Mouse (Mus musculus): Measurements from ENCODE around the gene Afg3l1. TPM values are rescaled to one million over a fixed set of nuclear protein-coding genes. Genes with fewer than 3 reads are reported as not detected.

Gene Afg3l1
- polyA plus RNA-seq, 1 experiment from 2014 or later: 35.2 TPM

Other genes starting within 250 kb of the Afg3l1 start
- gene Spata2l, start 241.7 kb upstream of the Afg3l1 start, polyA plus RNA-seq (2014; fragmentation: Nextera tagmentation; extraction: Ambion mirVana): 7.0 and 7.3 TPM in 2 replicates
- gene Zfp276, start 223.7 kb upstream of the Afg3l1 start, polyA plus RNA-seq (2014; fragmentation: Nextera tagmentation; extraction: Ambion mirVana): 17.1 and 18.6 TPM in 2 replicates
- 63.7 and 65.8 TPM in 2 replicates for gene Vps9d1, start 223.6 kb upstream of the Afg3l1 start, polyA plus RNA-seq (2014; fragmentation: Nextera tagmentation; extraction: Ambion mirVana)
- gene Fanca, start 159.3 kb upstream of the Afg3l1 start, polyA plus RNA-seq (2014; fragmentation: Nextera tagmentation; extraction: Ambion mirVana): 6.6 and 8.1 TPM in 2 replicates
- gene Spire2, start 145.2 kb upstream of the Afg3l1 start, polyA plus RNA-seq (2014; fragmentation: Nextera tagmentation; extraction: Ambion mirVana): 34.9 and 36.9 TPM in 2 replicates
- gene Tcf25, start 104.2 kb upstream of the Afg3l1 start, polyA plus RNA-seq (2014; fragmentation: Nextera tagmentation; extraction: Ambion mirVana): 379 and 405 TPM in 2 replicates
- gene Mc1r, start 70.8 kb upstream of the Afg3l1 start, polyA plus RNA-seq (2014; fragmentation: Nextera tagmentation; extraction: Ambion mirVana): 0.22 and 0.33 TPM in 2 replicates
- 1,600 and 1,632 TPM in 2 replicates for gene Tubb3, start 66.5 kb upstream of the Afg3l1 start, polyA plus RNA-seq (2014; fragmentation: Nextera tagmentation; extraction: Ambion mirVana)
- gene Def8, start 54.4 kb upstream of the Afg3l1 start, polyA plus RNA-seq (2014; fragmentation: Nextera tagmentation; extraction: Ambion mirVana): 47.4 and 52.8 TPM in 2 replicates
- 88.7 and 103 TPM in 2 replicates for gene Dbndd1, start 37.6 kb downstream of the Afg3l1 start, polyA plus RNA-seq (2014; fragmentation: Nextera tagmentation; extraction: Ambion mirVana)
- 36.5 and 42.5 TPM in 2 replicates for gene Gas8, start 40.9 kb downstream of the Afg3l1 start, polyA plus RNA-seq (2014; fragmentation: Nextera tagmentation; extraction: Ambion mirVana)
- gene Rhou, start 176.0 kb downstream of the Afg3l1 start, polyA plus RNA-seq (2014; fragmentation: Nextera tagmentation; extraction: Ambion mirVana): 13.9 and 18.9 TPM in 2 replicates